Mouse (Mus musculus) retina, postnatal 1 day (tissue): ENCODE data around the gene Enthd1.
"Not testable (repeated sequence)": the region's sequence is repeated elsewhere in the genome, so short reads cannot be mapped to it uniquely, and the experiment has no call there.

Experiments used
- DNase-seq: peaks from one replicate; pipeline ENCODE4 v3.0.0-alpha.2; 2012

The Enthd1 gene

GRCm38 (mm10) chr15:80565106-80565665, at the start of gene Enthd1:
TSS of gene Enthd1 (minus strand) at chr15:80565156.
- DNase-seq = peak; percentile 30

DNA sequence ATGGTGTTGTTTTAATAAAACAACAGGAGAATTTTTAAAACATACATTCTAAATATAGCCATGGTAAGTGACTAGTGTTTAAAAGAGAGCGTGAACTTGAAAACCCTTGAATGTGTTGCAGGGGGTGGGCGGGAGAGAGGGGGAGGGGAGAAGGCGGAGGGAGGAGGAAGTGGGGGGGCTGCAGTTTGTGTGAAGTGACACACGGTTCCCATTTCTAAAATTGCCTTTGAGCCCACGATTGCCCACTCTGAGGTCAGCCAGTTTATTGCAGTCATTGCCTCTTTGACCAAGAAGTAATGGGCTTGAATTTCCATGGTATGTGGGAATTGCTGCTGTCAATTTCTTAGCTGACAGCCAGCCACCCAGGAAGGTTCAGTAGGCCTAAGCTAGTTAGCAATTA, 48.9 kb upstream of the Enthd1 start:
- DNase-seq = no peak

GRCm38 (mm10) chr15:80611478-80611877, 46.5 kb upstream of the Enthd1 start:
- no peak for DNase-seq

DNA sequence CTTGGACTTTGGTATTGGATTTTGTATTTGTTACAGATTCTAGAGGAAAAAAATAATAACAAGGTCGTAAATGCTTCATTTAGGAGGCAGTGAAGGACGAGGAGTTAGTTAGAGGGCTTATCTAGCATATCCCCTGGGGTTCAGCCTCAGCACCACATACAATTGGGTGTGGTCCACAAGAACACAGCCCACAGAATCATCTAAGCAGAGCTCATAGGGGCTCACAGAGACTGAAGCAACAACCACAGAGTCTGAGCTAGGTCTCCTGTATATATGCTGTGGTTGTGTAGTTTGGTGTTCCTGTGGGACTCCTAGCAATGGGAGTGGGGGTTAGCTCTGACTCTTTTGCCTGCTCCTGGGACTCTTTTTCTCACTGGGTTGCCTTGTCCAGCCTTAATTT, 45.4 kb upstream of the Enthd1 start:
- no peak for DNase-seq

DNA sequence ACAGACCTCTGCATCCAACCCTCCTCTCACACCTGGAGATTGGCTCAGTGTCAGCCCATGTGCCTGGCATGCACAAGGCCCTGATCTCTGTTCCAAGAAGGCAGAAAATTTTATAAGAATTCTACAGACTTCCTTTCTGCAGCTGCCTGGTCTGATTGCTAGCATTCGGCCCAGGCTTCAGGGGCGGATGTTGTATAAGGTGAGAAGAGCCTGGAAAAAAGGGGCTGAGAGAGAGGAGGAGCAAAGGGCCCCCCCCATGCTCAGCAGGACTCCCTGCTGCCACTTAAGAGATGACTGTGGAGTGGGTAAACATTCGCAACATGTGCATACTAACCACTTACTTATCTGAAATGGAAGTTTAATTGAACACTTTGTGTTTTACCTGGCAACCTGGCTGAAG, 43.0 kb upstream of the Enthd1 start:
- no peak for DNase-seq

DNA sequence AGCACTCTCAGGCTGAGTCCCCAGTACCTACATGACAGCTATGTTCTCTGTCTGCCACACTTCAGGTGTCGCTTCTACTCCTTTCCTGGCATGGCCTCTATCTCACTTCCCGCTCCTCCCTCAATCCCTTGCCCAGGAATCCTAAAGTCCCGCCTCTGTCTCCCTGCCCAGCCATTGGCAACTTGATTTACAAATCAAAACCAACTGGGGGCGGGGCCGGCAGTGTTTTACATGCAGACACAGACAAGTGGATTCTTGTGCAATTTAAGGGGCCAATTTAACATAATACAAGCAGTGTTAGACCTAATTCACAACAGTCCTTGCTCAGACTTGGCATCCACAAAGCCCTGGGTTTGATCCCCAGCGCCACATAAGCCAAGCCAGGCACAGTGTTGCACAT, 39.1 kb upstream of the Enthd1 start:
- no peak for DNase-seq

DNA sequence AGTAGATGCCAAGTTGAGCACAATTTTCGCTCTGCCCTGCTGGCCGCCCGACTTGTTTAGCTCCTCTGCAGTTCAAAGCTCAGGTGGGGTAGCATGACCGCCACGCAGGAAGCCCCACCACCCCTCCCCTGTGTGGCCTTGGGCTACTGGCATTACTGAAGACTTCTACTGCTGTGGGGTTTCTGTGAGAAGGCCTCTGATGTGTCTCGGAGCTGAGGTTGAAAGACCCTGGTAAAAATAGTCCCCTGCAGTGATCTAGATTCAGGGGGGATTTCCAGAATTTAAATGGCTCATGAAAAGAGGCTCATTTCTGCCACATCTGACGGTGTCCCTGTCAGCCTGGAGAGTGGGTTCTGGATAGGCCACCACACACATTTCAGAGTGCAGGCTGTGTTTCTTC, 37.5 kb upstream of the Enthd1 start:
- no peak for DNase-seq

GRCm38 (mm10) chr15:80601456-80601855, 36.5 kb upstream of the Enthd1 start:
- DNase-seq = no peak

GRCm38 (mm10) chr15:80599843-80600242, 34.9 kb upstream of the Enthd1 start:
- no peak for DNase-seq

DNA sequence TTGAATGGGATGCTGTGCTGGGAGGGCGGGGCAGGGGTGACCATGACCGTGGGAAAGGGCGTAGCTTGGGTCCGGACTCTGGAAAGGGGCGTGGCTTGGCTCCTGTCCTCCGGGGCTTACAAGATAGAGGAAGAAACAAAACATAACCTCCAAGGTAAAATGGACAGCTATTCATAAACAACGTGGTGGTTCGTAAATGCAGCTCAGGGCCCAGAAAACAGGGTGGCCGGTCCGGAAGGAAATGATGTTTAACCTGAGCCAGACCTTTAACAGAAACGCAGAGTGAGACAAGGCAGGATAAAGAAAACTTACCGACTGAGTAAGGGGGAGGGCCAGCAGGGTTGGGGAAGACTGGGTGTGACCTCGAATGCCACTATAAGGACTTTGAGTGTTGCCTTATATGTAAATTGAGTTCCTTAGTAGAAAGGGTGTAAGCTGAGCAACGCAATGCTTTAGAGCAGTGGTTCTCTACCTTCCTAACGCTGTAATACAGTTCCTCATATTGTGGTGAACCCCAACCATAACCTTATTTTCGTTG, 34.3 kb upstream of the Enthd1 start:
- DNase-seq = no peak

DNA sequence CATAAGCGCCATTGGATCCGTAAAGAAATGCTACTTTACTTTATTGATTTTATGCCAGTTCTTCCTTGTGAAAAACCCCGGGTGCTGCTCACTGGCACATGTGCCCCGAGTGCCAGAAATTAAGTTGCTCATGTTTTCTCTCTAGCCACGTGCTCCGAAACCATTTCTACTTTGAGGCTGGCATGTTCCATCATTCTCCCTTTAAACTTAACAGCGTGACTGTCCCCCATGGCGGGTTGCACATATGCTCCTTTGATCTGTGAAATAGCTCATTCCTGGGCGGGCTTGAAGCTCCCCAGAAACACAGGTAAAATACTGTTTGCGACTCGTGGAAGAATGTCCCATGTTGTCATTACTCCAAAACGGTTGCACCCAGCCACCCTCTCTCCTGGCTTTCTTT, 33.8 kb upstream of the Enthd1 start:
- no peak for DNase-seq

DNA sequence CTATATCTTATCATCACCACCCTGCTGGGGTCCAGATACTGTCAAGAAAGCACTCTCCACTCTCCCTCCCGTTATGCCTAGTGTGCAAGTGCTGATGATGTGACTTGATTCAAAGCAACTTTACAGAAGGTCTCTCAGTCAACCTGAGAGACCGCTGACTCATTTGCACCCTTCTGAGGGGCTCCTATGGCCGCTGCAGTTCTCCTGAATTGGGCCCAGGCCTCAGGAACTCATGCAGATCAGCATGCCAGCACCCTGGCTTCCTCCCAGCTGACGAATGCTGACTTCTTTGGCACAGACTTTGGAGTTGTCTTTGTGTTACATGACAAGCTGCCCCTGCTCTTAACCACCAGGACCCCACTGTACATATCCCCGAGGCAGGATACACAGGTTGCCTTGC, 28.9 kb upstream of the Enthd1 start:
- DNase-seq = no peak

GRCm38 (mm10) chr15:80592737-80593136, 27.8 kb upstream of the Enthd1 start:
- no peak for DNase-seq

DNA sequence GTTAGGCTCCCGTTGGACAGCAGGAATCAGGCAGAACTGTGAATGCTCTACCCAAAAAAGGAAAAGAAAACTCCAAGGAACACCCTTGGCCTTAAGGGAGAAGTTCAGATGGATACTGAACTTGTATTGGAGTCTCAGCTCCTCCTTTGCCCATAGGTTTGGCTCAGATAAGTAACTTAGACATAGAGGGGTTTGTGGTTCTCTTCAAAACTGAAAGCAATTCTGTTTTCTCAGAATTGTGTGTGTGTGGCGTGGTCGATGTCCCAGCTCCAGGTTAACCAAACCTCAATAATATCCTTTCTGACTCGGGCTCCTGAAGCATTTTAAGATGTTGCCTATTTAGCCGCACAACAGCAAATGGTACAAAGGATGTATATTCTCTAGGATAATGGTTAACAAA, 25.7 kb upstream of the Enthd1 start:
- DNase-seq = no peak

DNA sequence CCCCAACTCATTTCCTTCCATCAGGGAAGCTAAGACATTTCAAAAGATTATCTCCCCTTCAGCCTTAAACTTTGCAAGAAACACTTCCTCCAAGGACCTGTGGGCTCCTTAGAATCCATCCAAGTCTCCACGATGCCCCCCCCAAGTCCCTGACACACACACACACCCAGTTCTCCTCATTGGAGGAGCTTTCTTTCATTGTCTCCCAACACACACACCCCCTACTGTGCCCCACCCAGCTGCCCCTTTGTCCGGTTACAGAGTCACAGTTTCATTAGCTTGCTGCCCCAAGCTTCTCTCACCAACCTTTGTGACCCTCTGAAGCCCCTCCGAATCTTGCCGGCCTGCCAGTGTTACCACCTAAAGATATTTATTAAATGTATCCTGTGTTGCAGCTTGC, 21.3 kb upstream of the Enthd1 start:
- no peak for DNase-seq

DNA sequence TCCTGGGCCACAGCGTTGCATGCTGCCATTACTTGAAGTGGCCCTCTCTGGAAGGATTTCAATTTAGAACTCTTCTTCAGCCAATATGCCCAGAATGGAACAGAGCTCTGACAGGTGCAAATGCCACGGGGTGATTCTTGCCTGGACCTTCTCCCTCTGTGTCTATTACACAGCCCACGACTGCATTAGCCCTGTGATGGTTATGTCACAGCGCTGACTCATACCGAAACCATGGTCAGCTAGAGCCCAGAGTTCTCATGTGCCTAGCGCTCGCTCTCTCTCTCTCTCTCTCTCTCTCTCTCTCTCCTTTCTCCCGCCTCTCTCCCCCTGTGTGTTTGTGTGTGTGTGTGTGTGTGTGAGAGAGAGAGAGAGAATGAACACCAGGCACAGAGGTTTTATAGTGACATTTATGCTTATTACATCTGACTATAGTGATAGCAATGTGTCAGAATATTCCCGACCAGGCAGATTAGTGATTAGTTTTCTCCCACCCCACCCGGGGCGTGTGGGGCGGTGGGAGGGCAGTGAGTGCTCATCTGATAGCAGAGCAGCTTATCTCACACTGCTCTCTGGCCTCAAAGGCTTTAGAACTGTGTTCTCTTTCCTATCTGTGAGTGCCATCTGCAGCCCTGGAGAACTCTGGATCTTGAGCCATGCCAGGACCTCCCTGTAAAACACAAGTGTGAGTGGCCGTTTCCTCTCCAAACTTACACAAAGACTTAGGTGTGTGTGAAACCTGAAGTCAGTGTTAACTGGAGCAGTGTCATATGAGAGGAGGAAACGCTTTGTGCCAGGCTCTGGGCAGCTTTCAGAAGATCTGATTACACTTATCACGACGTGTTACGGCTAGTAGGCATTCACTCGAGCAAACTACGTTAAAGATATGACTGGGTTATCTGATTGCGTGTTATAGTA, 17.9 kb upstream of the Enthd1 start:
- peak; percentile 49 for DNase-seq

DNA sequence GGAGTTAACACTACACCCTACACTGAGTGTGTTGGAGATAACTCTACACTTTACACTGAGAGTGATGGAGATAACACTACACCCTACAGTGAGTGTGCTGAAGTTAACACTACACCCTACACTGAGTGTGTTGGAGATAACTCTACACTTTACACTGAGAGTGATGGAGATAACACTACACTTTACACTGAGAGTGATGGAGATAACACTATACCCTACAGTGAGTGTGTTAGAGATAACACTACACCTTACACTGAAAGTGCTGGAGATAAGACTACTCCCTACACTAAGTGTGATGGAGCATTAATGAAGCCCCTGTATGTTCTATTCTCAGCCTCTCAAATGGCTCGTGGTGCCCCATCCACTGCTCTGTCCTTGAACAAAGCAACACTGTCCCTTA, 15.6 kb upstream of the Enthd1 start:
- DNase-seq = not testable (repeated sequence)

- no peak for DNase-seq
Observed at GRCm38 (mm10) chr15:80579121-80579520, 14.2 kb upstream of the Enthd1 start.

- DNase-seq = no peak
Observed at GRCm38 (mm10) chr15:80577166-80577960, 12.4 kb upstream of the Enthd1 start.

GRCm38 (mm10) chr15:80576415-80576994, 11.5 kb upstream of the Enthd1 start:
- DNase-seq = no peak

GRCm38 (mm10) chr15:80575817-80576370, 10.9 kb upstream of the Enthd1 start:
- DNase-seq = no peak

DNA sequence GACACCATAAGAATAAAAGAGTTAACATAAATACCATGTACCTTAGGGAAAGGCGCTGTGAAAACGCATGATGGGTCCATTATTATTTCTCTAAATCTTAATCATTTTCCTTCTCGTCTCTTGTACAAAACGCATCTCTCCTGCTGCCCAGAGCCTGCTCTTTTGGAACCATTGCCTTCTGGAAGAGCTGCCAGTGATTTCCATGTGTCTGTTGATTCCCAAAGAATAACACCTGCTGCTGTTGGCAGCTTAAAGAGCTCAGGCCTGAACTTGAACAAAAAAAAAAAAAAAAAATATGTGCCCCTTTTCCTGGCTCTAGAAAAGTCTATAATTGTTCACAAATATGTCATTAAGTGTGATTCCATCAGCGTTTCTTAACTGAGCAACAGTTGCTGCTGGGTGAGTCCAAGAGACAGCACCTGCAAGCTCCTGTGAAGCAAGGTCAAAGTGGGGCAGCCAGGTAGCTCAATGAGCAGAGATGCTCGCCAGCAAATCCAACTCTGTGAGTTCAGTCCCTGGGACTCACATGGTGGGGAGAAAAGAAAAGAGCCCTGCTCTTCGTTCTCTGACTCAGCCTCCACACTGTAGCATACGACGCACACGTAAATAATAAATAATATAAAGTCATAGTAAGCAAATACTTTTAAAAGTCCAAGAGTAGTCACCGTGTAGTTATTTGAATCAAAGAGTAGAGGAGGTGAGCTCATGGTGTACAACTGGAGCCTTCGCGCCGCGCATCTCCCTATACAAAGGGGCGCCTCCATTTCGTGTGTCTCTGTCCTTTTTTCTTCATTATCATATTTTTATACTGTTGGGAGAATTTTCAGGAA, 9.5 kb upstream of the Enthd1 start:
- no peak for DNase-seq
